Mouse (Mus musculus): ENCODE results near the gene Gsx2.

Gsx2 gene

GRCm38 (mm10) chr5:75075383-75075941 is at the start of gene Gsx2:
Gene Gsx2 (plus strand): TSS chr5:75075601.
- no peak for DNase-seq (ENCODE audit: low read depth, low spot score)

- no peak for DNase-seq (ENCODE audit: low read depth, low spot score)
These were observed 39.9 kb upstream of the Gsx2 start for GRCm38 (mm10) chr5:75035475-75035874.

GRCm38 (mm10) chr5:75039307-75039706 is 36.1 kb upstream of the Gsx2 start:
- DNase-seq (ENCODE audit: low read depth, low spot score): no peak

GRCm38 (mm10) chr5:75043011-75043445 is 32.4 kb upstream of the Gsx2 start:
- DNase-seq (ENCODE audit: low read depth, low spot score): no peak

GRCm38 (mm10) chr5:75043621-75044301 is 31.6 kb upstream of the Gsx2 start:
- DNase-seq (ENCODE audit: low read depth, low spot score): peak; percentile 50

- peak; percentile 86 for DNase-seq (ENCODE audit: low read depth, low spot score)
These were observed 31.0 kb upstream of the Gsx2 start, which contains the start of gene Chic2 for GRCm38 (mm10) chr5:75044310-75044904. Gene Chic2 (minus strand): TSS chr5:75044774.

GRCm38 (mm10) chr5:75045371-75045770 is 30.0 kb upstream of the Gsx2 start:
- no peak for DNase-seq (ENCODE audit: low read depth, low spot score)

- no peak for DNase-seq (ENCODE audit: low read depth, low spot score)
These were observed 28.6 kb upstream of the Gsx2 start for GRCm38 (mm10) chr5:75046681-75047321.

GRCm38 (mm10) chr5:75051109-75051508 is 24.3 kb upstream of the Gsx2 start:
- no peak for DNase-seq (ENCODE audit: low read depth, low spot score)

GRCm38 (mm10) chr5:75063177-75063576 is 12.2 kb upstream of the Gsx2 start:
- DNase-seq (ENCODE audit: low read depth, low spot score): no peak

GRCm38 (mm10) chr5:75066715-75067114 is 8.7 kb upstream of the Gsx2 start:
- no peak for DNase-seq (ENCODE audit: low read depth, low spot score)

GRCm38 (mm10) chr5:75067125-75067756 is 8.2 kb upstream of the Gsx2 start:
- peak; percentile 71 for DNase-seq (ENCODE audit: low read depth, low spot score)

GRCm38 (mm10) chr5:75070132-75070531 is 5.3 kb upstream of the Gsx2 start:
- DNase-seq (ENCODE audit: low read depth, low spot score): no peak

- DNase-seq (ENCODE audit: low read depth, low spot score): no peak
These were observed 4.6 kb upstream of the Gsx2 start for GRCm38 (mm10) chr5:75070656-75071375.

- no peak for DNase-seq (ENCODE audit: low read depth, low spot score)
These were observed 3.5 kb upstream of the Gsx2 start for GRCm38 (mm10) chr5:75071951-75072350.

GRCm38 (mm10) chr5:75072532-75072931 is 2.9 kb upstream of the Gsx2 start:
- no peak for DNase-seq (ENCODE audit: low read depth, low spot score)

GRCm38 (mm10) chr5:75073167-75073566 is 2.2 kb upstream of the Gsx2 start:
- DNase-seq (ENCODE audit: low read depth, low spot score): no peak

GRCm38 (mm10) chr5:75073684-75074083 is 1.7 kb upstream of the Gsx2 start:
- no peak for DNase-seq (ENCODE audit: low read depth, low spot score)

GRCm38 (mm10) chr5:75074132-75074531 is 1.3 kb upstream of the Gsx2 start:
- DNase-seq (ENCODE audit: low read depth, low spot score): no peak

GRCm38 (mm10) chr5:75074537-75075382 is 641 bp upstream of the Gsx2 start:
- DNase-seq (ENCODE audit: low read depth, low spot score): no peak
